In genomic region chr7:139253462-139253861, GRCm38 (mm10) we compare ENCODE assay signal across 16 mouse cellular contexts. TPM values are rescaled to one million over a fixed set of nuclear protein-coding genes. Genes with fewer than 3 reads are reported as not detected.
DNase-seq lines count a peak whose midpoint lies in the region; ATAC-seq and TF ChIP-seq lines count a peak whose summit lies in the region.
"Had no signal": no experiment of that assay in that cellular context is flagged by ENCODE, and none has a peak within 500 bp of the region (broad histone marks: within the 10 kb centered on the region; RNA-seq: fewer than 3 reads in every experiment).

No protein-coding gene starts in this region.

- TF ChIP-seq CTCF in lung, postnatal 0 days (IDR thresholded peaks at IDR 0.05) = no peak
- TF ChIP-seq CTCF in intestine, postnatal 0 days (IDR thresholded peaks at IDR 0.05; ENCODE audit: low read depth) = no peak

- peak overlapping the region; percentile 56; the same call in 1 of the 2 replicates for H3K9ac ChIP-seq in heart, embryonic 14.5 days (ENCODE audit: low read length)
- no peak overlapping the region for H3K9ac ChIP-seq in lung, postnatal 0 days (replicated peaks; ENCODE audit: low read depth)
- H3K9ac ChIP-seq in intestine, postnatal 0 days (ENCODE audit: low read depth, low read length) = no peak overlapping the region
- peak overlapping the region; percentile 56 for H3K9ac ChIP-seq in stomach, embryonic 16.5 days (ENCODE audit: low read length)
- H3K9ac ChIP-seq: forebrain, embryonic 15.5 days; hindbrain, embryonic 12.5 days; midbrain, embryonic 12.5 days had no signal

- WGBS in heart, embryonic 14.5 days = 46% methylated on average over 3 of the region's 3 CpGs
- WGBS in lung, postnatal 0 days = 40% methylated on average over 3 of the region's 3 CpGs
- WGBS in intestine, postnatal 0 days = 45% methylated on average over 3 of the region's 3 CpGs
- 49% methylated on average over 3 of the region's 3 CpGs for WGBS in stomach, embryonic 16.5 days

- no peak for DNase-seq in heart, postnatal 25 days (ENCODE audit: low spot score)
- DNase-seq in lung, postnatal 0 days (ENCODE audit: low spot score) = peak; percentile 45
- DNase-seq in lung, postnatal 14 days = no peak
- no peak for DNase-seq in thymus, postnatal 4 days
- DNase-seq: cerebellum, adult 11-12 months; right cerebral cortex, postnatal 14 days; thymus, postnatal 25 days had no signal

- TF ChIP-seq EP300 in lung, postnatal 0 days (IDR thresholded peaks at IDR 0.05) = peak; percentile 80

- H3K9me3 ChIP-seq in heart, embryonic 14.5 days (ENCODE audit: control insufficient read depth, low read length) = no peaks in the 10 kb centered on the region
- H3K9me3 ChIP-seq in lung, postnatal 0 days (ENCODE audit: low read length) = no peaks in the 10 kb centered on the region
- H3K9me3 ChIP-seq in intestine, postnatal 0 days (ENCODE audit: control insufficient read depth) = no peaks in the 10 kb centered on the region
- H3K9me3 ChIP-seq in stomach, embryonic 16.5 days (replicated peaks; ENCODE audit: control insufficient read depth, low read length) = no peaks in the 10 kb centered on the region
- H3K9me3 ChIP-seq: forebrain, embryonic 15.5 days; hindbrain, embryonic 12.5 days; midbrain, embryonic 12.5 days had no signal

- H3K36me3 ChIP-seq in heart, embryonic 14.5 days (ENCODE audit: control insufficient read depth, insufficient read depth, low read length) = peaks cover 32% of the 10 kb centered on the region
- peaks cover 14% of the 10 kb centered on the region; the same call in 1 of the 2 replicates for H3K36me3 ChIP-seq in lung, postnatal 0 days (ENCODE audit: insufficient read depth, low read length)
- peaks cover 30% of the 10 kb centered on the region for H3K36me3 ChIP-seq in intestine, postnatal 0 days (ENCODE audit: control insufficient read depth, insufficient read depth)
- H3K36me3 ChIP-seq in stomach, embryonic 16.5 days (ENCODE audit: control insufficient read depth, insufficient read depth, low read length) = peaks cover 12% of the 10 kb centered on the region; the same call in 1 of the 2 replicates
- H3K36me3 ChIP-seq: forebrain, embryonic 15.5 days had no signal

- no peak for ATAC-seq in heart, embryonic 14.5 days (ENCODE audit: insufficient number of reproducible peaks, insufficient read depth, low FRiP score, low read depth)
- ATAC-seq in lung, postnatal 0 days = peak; percentile 18
- no peak for ATAC-seq in intestine, postnatal 0 days
- no peak for ATAC-seq in stomach, embryonic 16.5 days (ENCODE audit: insufficient read depth, low FRiP score)
- ATAC-seq: CD4-positive, CD25-positive, alpha-beta regulatory T cell, adult 4 months; forebrain, embryonic 15.5 days had no signal

- H3K4me2 ChIP-seq in heart, embryonic 14.5 days (ENCODE audit: low read length) = no peak overlapping the region
- 0 out of 2 replicates have a peak overlapping the region, but pooled peaks have one; percentile 15 for H3K4me2 ChIP-seq in lung, postnatal 0 days (replicated peaks; ENCODE audit: low read depth, low read length)
- H3K4me2 ChIP-seq in intestine, postnatal 0 days (replicated peaks; ENCODE audit: low read depth) = peak overlapping the region; percentile 31
- H3K4me2 ChIP-seq in stomach, embryonic 16.5 days (ENCODE audit: low read depth, low read length) = peak overlapping the region; percentile 23
- H3K4me2 ChIP-seq: forebrain, embryonic 15.5 days; hindbrain, embryonic 12.5 days; midbrain, embryonic 12.5 days had no signal

- H3K4me1 ChIP-seq in heart, embryonic 14.5 days (ENCODE audit: control insufficient read depth in 2 of 2, insufficient read depth in 2 of 2, low read length in 2 of 2) = peaks cover 53 to 59% of the 10 kb centered on the region in 2 experiments
- peaks cover 52% of the 10 kb centered on the region for H3K4me1 ChIP-seq in lung, postnatal 0 days (ENCODE audit: insufficient read depth, low read depth, low read length)
- peaks cover 42% of the 10 kb centered on the region for H3K4me1 ChIP-seq in intestine, postnatal 0 days (replicated peaks; ENCODE audit: control insufficient read depth, insufficient read depth, low read length)
- H3K4me1 ChIP-seq in stomach, embryonic 16.5 days (ENCODE audit: control insufficient read depth, insufficient read depth, low read length) = peaks cover 58% of the 10 kb centered on the region

- intact Hi-C loops in heart, postnatal 25 days (cut with DNase I) = no loop called here

- H3K27ac ChIP-seq in heart, embryonic 14.5 days (replicated peaks in 1 of 2; ENCODE audit: control insufficient read depth in 1 of 2, insufficient read depth in 1 of 2, low read depth in 2 of 2, low read length in 2 of 2) = no peak overlapping the region
- H3K27ac ChIP-seq in lung, postnatal 0 days (ENCODE audit: low read length) = peak overlapping the region; percentile 91
- H3K27ac ChIP-seq in intestine, postnatal 0 days (ENCODE audit: low read depth, low read length) = no peak overlapping the region
- H3K27ac ChIP-seq in stomach, embryonic 16.5 days (ENCODE audit: low read length) = peak overlapping the region; percentile 94
- H3K27ac ChIP-seq: forebrain, embryonic 15.5 days; hindbrain, embryonic 12.5 days; midbrain, embryonic 12.5 days had no signal

- H3K27me3 ChIP-seq in heart, embryonic 14.5 days (ENCODE audit: control insufficient read depth, insufficient read depth, low read length) = no peaks in the 10 kb centered on the region
- no peaks in the 10 kb centered on the region for H3K27me3 ChIP-seq in lung, postnatal 0 days (replicated peaks; ENCODE audit: insufficient read depth, low read length)
- no peaks in the 10 kb centered on the region for H3K27me3 ChIP-seq in intestine, postnatal 0 days (replicated peaks; ENCODE audit: control insufficient read depth, insufficient read depth, low read length)
- H3K27me3 ChIP-seq in stomach, embryonic 16.5 days (ENCODE audit: control insufficient read depth, insufficient read depth, low read length) = no peaks in the 10 kb centered on the region
- H3K27me3 ChIP-seq: forebrain, embryonic 15.5 days had no signal

- no peak overlapping the region for H3K4me3 ChIP-seq in heart, embryonic 14.5 days (ENCODE audit: control insufficient read depth in 1 of 2, insufficient read depth in 1 of 2, low read depth in 1 of 2, low read length in 2 of 2)
- no peak overlapping the region for H3K4me3 ChIP-seq in lung, postnatal 0 days (ENCODE audit: low read depth, low read length)
- H3K4me3 ChIP-seq in intestine, postnatal 0 days (ENCODE audit: low read depth, low read length) = no peak overlapping the region
- H3K4me3 ChIP-seq in stomach, embryonic 16.5 days (replicated peaks; ENCODE audit: low read length) = no peak overlapping the region
- H3K4me3 ChIP-seq: forebrain, embryonic 15.5 days; hindbrain, embryonic 12.5 days; midbrain, embryonic 12.5 days had no signal

RNA-seq across cellular contexts. Expression of gene Pwwp2b, which starts 5.2 kb away (rescaled TPM):
- polyA plus RNA-seq in heart, embryonic 14.5 days (2014; fragmentation: Nextera tagmentation; extraction: Ambion mirVana) = 6.9 and 7.4 TPM in 2 replicates
- total RNA-seq in heart, postnatal 25 days (2021) = 1 to 10 TPM; 8.7 to 9.7 TPM
- 23.6 and 27.5 TPM in 2 replicates for polyA plus RNA-seq in lung, postnatal 0 days (2015; fragmentation: Nextera tagmentation; extraction: Ambion mirVana)
- 12.9 and 16.6 TPM in 2 replicates for polyA plus RNA-seq in intestine, postnatal 0 days (2015; fragmentation: Nextera tagmentation; extraction: Ambion mirVana)
- 16.3 and 19.8 TPM in 2 replicates for polyA plus RNA-seq in stomach, embryonic 16.5 days (2015; fragmentation: Nextera tagmentation; extraction: Ambion mirVana)

RNA-seq across cellular contexts. Expression of gene Stk32c, which starts 40.4 kb away (rescaled TPM):
- polyA plus RNA-seq in heart, embryonic 14.5 days (2014; fragmentation: Nextera tagmentation; extraction: Ambion mirVana) = 0.19 TPM in 1 of 2 replicates, not detected in the other
- under 1 TPM; 0.73 to 0.99 TPM for total RNA-seq in heart, postnatal 25 days (2021)
- 0.06 TPM in 1 of 2 replicates, not detected in the other for polyA plus RNA-seq in lung, postnatal 0 days (2015; fragmentation: Nextera tagmentation; extraction: Ambion mirVana)
- polyA plus RNA-seq in intestine, postnatal 0 days (2015; fragmentation: Nextera tagmentation; extraction: Ambion mirVana) = 0.07 and 0.10 TPM in 2 replicates
- 0.17 TPM in 1 of 2 replicates, not detected in the other for polyA plus RNA-seq in stomach, embryonic 16.5 days (2015; fragmentation: Nextera tagmentation; extraction: Ambion mirVana)
- total RNA-seq: common myeloid progenitor, adult 5-6 weeks had no signal
- polyA plus RNA-seq: kidney, embryonic 14.5 days had no signal

RNA-seq across cellular contexts. Expression of gene Lrrc27, which starts 40.7 kb away (rescaled TPM):
- 2.7 and 4.8 TPM in 2 replicates for polyA plus RNA-seq in heart, embryonic 14.5 days (2014; fragmentation: Nextera tagmentation; extraction: Ambion mirVana)
- 10 to 100 TPM; 19.1 to 20.0 TPM for total RNA-seq in heart, postnatal 25 days (2021)
- 2.3 and 2.7 TPM in 2 replicates for polyA plus RNA-seq in lung, postnatal 0 days (2015; fragmentation: Nextera tagmentation; extraction: Ambion mirVana)
- polyA plus RNA-seq in intestine, postnatal 0 days (2015; fragmentation: Nextera tagmentation; extraction: Ambion mirVana) = 2.0 and 2.5 TPM in 2 replicates
- 2.9 and 4.4 TPM in 2 replicates for polyA plus RNA-seq in stomach, embryonic 16.5 days (2015; fragmentation: Nextera tagmentation; extraction: Ambion mirVana)

Comparison
In these comparisons a context has a peak if more than half of its experiments do, and no peak if none do; other contexts are left out.
1. H3K27ac ChIP-seq: peak in lung, postnatal 0 days (single experiment) and stomach, embryonic 16.5 days (single experiment); none in heart, embryonic 14.5 days (0 of 2) and intestine, postnatal 0 days (single experiment).
2. H3K9ac ChIP-seq: peak in heart, embryonic 14.5 days (single experiment) and stomach, embryonic 16.5 days (single experiment); none in lung, postnatal 0 days (single experiment) and intestine, postnatal 0 days (single experiment).